Mouse (Mus musculus) embryonic fibroblast, embryonic 13.5 days (primary cell): Measurements from ENCODE around the gene Sipa1l3.

Source experiments
- CTCF ChIP-seq: IDR thresholded peaks from 2 replicates; pipeline ENCODE4 v1.5.1; 2011; ENCODE audit warnings: mild to moderate bottlenecking, control low read depth, low read length, moderate library complexity, borderline replicate concordance; ENCODE audit not compliant: insufficient read depth
- POLR2A ChIP-seq: IDR thresholded peaks from 2 replicates; pipeline ENCODE4 v1.6.1; 2011; ENCODE audit warnings: low read depth, mild to moderate bottlenecking, control low read depth, low read length, moderate library complexity

- TF ChIP-seq POLR2A (no peak), CTCF (no peak)
These were observed 166.2 kb downstream of the Sipa1l3 start for GRCm38 (mm10) chr7:29352246-29352645.
